Mouse (Mus musculus) ES-Bruce4 (cell line): Measurements from ENCODE around the gene Ank3.

Experiments
- CTCF ChIP-seq: IDR thresholded peaks from one replicate; pipeline ENCODE4 v1.8.1; 2011; ENCODE audit warnings: low read depth, low read length
- EP300 ChIP-seq: IDR thresholded peaks from 2 replicates; pipeline ENCODE4 v1.6.1; 2011; ENCODE audit warnings: low read depth, low read length; ENCODE audit not compliant: insufficient read depth
- POLR2A ChIP-seq: IDR thresholded peaks from one replicate; pipeline ENCODE4 v1.8.1; 2011; ENCODE audit warnings: low read length; ENCODE audit not compliant: insufficient read depth

DNA sequence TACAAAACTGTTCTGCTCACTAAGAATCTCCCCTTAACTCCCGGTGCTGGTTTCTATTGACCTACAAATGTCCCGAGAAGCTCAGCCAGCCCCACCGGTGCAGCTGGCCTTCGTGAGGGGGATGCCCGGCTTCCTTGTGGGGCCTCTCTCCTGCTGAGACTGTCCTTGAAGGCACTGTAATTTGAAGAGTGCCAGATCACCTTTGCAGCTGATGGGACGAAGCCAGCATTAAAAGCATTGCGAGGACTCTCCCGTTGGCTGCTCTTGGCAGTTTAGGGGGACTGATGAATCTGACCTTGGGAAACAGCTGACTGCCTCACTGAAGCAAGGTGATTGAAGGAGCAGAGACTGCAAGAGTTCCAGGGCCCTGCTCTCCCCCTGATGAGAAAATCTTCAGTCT is 464.3 kb downstream of the Ank3 start:
- TF ChIP-seq CTCF (no peak), POLR2A (no peak), EP300 (0 out of 2 replicates have a peak, but pooled peaks have one; percentile 38)
